Mouse (Mus musculus) MEL (cell line): Measurements from ENCODE around the gene Fam71a.
"Not testable (repeated sequence)": the region's sequence is repeated elsewhere in the genome, so short reads cannot be mapped to it uniquely, and the experiment has no call there.

Experiments
- CTCF ChIP-seq, 3 experiments: IDR thresholded peaks in 2 of 3; conservative IDR thresholded peaks in 1 of 3; 2 replicates each; pipeline ENCODE4 v1.5.1; 2011 to 2012; ENCODE audit warnings: low read length in 3 of 3, low read depth in 2 of 3, mild to moderate bottlenecking in 2 of 3, improper control_type of control experiment in 1 of 3, inconsistent platforms in 1 of 3, mixed read lengths in 1 of 3, moderate library complexity in 1 of 3; ENCODE audit not compliant: control insufficient read depth in 1 of 3, insufficient read depth in 1 of 3, poor library complexity in 1 of 3, severe bottlenecking in 1 of 3
- EP300 ChIP-seq, 2 experiments: IDR thresholded peaks; 2 replicates each; pipeline ENCODE4 v1.6.1; 2011; ENCODE audit warnings: improper control_type of control experiment in 2 of 2, low read length in 2 of 2, low read depth in 1 of 2, mild to moderate bottlenecking in 1 of 2

DNA sequence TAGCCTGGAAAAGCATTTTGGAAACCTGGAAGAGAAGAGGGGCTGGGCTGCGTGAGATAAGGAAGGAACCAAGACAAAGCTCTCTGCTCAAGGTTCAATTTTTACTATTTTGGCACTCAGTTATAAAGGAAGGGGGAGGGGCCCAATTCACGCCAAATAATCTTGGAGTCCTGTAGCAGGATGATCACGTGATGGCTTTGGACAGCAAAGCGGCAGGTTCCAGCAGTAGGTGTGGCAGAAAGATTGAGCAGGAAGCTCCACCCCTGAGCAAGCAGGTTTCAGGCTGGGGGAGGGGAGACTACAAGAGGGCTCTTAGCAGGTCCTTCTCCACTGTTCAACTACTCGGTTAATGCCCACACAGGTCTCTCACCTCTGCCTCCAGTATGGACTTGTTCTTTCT is 15.1 kb downstream of the Fam71a start:
- not testable (repeated sequence) for TF ChIP-seq EP300 (IDR thresholded peaks at IDR 0.05; ENCODE audit: low read depth in 1 of 2, low read length in 2 of 2); CTCF (IDR thresholded peaks at IDR 0.05 in 2 of 3, conservative IDR thresholded peaks at IDR 0.05 in 1 of 3; ENCODE audit: control insufficient read depth in 1 of 3, insufficient read depth in 1 of 3, low read depth in 2 of 3, low read length in 3 of 3, poor library complexity in 1 of 3, severe bottlenecking in 1 of 3)
